Mouse (Mus musculus): ENCODE results near the gene Ccdc182. TPM values are rescaled to one million over a fixed set of nuclear protein-coding genes. Genes with fewer than 3 reads are reported as not detected.

Ccdc182 gene
- polyA plus RNA-seq, 1 experiment, result not detected

DNA sequence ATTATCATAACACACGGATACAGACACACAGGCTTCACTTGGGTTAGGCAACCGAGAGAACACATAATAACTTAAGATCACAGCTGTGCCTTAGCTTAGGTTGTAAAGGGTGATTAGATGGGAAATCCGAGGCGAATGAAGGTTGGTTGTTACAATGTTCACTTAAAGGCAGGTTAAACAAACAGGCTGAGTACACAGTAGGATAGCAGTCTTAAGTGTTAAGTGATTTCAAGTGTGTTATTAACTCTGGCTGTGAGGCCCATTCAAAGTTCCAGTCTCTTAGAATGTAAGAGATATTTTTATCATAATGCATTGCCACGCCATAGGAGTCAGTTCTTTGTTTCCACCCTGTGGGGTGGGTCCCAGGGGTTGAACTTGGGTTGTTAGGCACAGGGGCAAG, 41.0 kb downstream of the Ccdc182 start:
- H3K27ac ChIP-seq (ENCODE audit: insufficient read depth, low read length), result no peak overlapping the region
- no peaks in the 10 kb centered on the region for H3K4me1 ChIP-seq (ENCODE audit: control insufficient read depth, insufficient read depth, low read length)
- TF ChIP-seq CTCF (IDR thresholded peaks at IDR 0.05; ENCODE audit: extremely low read depth, insufficient read depth, low read length), result no peak
- no peak for TF ChIP-seq POLR2A (IDR thresholded peaks at IDR 0.05; ENCODE audit: extremely low read depth, insufficient read depth, low read length)
- H3K4me3 ChIP-seq (ENCODE audit: insufficient read depth, low read length), result no peak overlapping the region

DNA sequence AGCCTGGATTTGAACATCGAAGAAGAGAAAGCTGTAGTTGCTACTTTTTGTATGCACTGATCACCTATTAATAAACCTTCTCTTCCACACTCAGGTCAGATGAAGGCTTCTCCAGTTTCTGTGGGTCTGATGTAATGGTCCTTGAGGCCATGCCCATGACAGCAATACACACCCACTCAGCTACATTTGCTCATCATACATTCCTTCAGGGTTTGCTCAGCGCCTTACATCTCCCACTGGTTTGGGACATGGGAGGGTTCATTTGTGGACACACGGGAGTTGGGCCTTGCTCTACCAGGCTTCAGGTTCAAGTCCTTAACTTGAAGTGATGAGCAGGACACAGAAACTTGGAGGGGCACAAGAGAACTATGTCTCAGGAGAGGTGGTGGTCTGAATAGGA, 44.1 kb downstream of the Ccdc182 start:
- TF ChIP-seq CTCF (IDR thresholded peaks at IDR 0.05; ENCODE audit: extremely low read depth, insufficient read depth, low read length) (no peak), POLR2A (IDR thresholded peaks at IDR 0.05; ENCODE audit: extremely low read depth, insufficient read depth, low read length) (no peak)
- no peak overlapping the region for H3K4me3 ChIP-seq (ENCODE audit: insufficient read depth, low read length)

More for the DNA sequence above, 44.1 kb downstream of the Ccdc182 start:
- no peaks in the 10 kb centered on the region for H3K4me1 ChIP-seq (ENCODE audit: control insufficient read depth, insufficient read depth, low read length)
- H3K27ac ChIP-seq (ENCODE audit: insufficient read depth, low read length), result no peak overlapping the region

Other genes starting within 250 kb of the Ccdc182 start
- gene Srsf1, start 246.7 kb upstream of the Ccdc182 start, polyA plus RNA-seq (2012; rRNA removed), result 229 and 247 TPM in 2 replicates
- gene Vezf1, start 225.8 kb upstream of the Ccdc182 start, polyA plus RNA-seq (2012; rRNA removed), result 16.8 and 18.5 TPM in 2 replicates
- gene Cuedc1, start 196.0 kb upstream of the Ccdc182 start, polyA plus RNA-seq (2012; rRNA removed), result 22.3 and 23.9 TPM in 2 replicates
- gene Mrps23, start 89.7 kb upstream of the Ccdc182 start, polyA plus RNA-seq (2012; rRNA removed), result 68.8 and 69.7 TPM in 2 replicates

All from cortical plate, adult 2 months (tissue).